Mouse (Mus musculus) Patski (cell line): ENCODE results near the gene Zmiz1. TPM values are rescaled to one million over a fixed set of nuclear protein-coding genes. Genes with fewer than 3 reads are reported as not detected.

ENCODE experiments used
- ATAC-seq: fragments of 100-300 bp; one replicate; pipeline ENCODE4 v1.8.0; 2021
- CTCF ChIA-PET: fragments of 350-600 bp; sonication (Branson Sonifier 250); formaldehyde crosslinking; loops from one replicate; lab custom pipeline; 2022; ENCODE audit warnings: inconsistent platforms; lab: Charles Lee
- POLR2A ChIA-PET: fragments of 350-600 bp; sonication (Branson Sonifier 250); formaldehyde crosslinking; loops from one replicate; lab custom pipeline; 2022; ENCODE audit warnings: antibody characterized with exemption, inconsistent platforms; lab: Charles Lee
- DNase-seq: peaks from one replicate; pipeline ENCODE4 v3.0.0-alpha.2; 2011; ENCODE audit warnings: low read depth, low spot score
- H3K27me3 ChIP-seq: fragments of 371-371 bp; one replicate; pipeline ENCODE4 v1.5.1; 2021
- CTCF ChIP-seq: fragments of 100-300 bp; IDR thresholded peaks from one replicate; pipeline ENCODE4 v1.5.1; 2021
- in situ Hi-C: fragments of 300-500 bp; cut with MboI; formaldehyde crosslinking; loops from 3 replicates; pipeline ENCODE4 v1.11.1; 2018; ENCODE audit warnings: low pct_unique_long_range_greater_than_20kb, mixed read lengths
- polyA plus RNA-seq: library from polyadenylated mRNA; unstranded; gene quantifications from one replicate; pipeline ENCODE4 v1.2.3, GENCODE M21; 2021

The Zmiz1 gene
- polyA plus RNA-seq, 1 experiment from 2014 or later: 55.2 TPM

DNA sequence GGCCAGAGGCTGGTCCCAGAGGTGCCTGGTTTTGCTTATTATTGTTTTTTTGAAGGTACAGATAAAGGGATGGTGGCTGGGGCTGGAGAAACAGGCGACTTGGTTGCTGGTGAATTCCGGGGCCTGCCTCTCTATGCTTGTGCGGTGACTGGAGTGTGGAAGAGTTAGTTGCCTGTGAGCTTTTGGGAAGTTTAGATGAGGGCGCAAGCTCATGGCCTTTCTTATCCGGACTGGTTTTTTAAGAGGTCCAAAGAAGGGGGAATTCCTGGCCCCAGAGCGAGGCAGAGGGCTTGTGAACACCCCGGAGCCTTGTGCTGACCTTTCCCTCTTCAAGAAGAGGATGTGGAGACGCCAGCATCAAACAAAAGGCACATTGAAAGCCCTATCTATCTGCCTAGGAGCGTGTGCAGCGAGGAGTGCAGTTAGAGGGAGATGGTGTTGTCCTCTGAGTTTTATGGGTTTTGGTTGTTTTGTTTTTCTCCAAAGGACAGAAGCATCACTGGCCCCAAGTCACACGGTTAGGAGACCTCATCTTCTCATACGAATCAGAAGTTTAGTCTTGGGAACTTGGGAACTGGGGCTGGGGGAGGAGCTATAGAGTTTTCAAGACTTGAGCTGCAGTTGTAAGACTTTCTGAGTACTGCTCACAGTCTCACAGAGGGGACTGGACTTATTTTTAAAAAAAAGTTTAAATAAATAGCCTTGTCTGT is 2.8 kb downstream of the Zmiz1 start:
- no peak for ATAC-seq
- POLR2A ChIA-PET: interaction anchor here (0.7 to 2.2 kb wide), 6 partner anchors 13 to 668 kb away, joined by 3 to 6 read pairs (median 4); no protein-coding TSS in a partner anchor
- CTCF ChIA-PET: interaction anchor here (0.9 to 3.5 kb wide), 3 partner anchors 36 to 104 kb away, joined by 3 to 19 read pairs (median 3); no protein-coding TSS in a partner anchor
- in situ Hi-C loops: no loop called here
- no peak for TF ChIP-seq CTCF
- no peaks in the 10 kb centered on the region for H3K27me3 ChIP-seq
- no peak for DNase-seq

DNA sequence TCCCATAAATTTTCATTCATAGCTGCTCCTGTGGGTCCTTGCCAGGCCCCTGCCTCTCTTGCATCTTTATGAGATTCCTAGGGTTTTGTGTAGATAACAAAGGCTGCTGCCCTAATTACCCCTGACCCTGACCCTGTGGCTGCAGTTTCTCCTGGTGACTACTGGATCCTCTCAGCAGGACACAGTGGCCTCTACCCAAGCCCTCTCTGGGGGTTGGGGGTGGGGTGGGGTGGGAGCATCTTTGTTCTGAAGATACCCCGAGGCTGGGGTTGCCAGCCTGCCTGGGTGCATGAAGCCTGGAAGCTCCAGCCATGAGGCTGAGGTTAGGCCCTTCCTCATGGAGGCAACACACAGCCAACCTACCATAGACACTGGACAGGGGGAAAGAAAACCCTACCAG is 4.0 kb downstream of the Zmiz1 start:
- ChIA-PET CTCF (interaction anchor here (0.9 to 1.0 kb wide), 2 partner anchors 21 to 42 kb away, joined by 3 read pairs; no protein-coding TSS in a partner anchor), POLR2A (interaction anchor here (0.6 to 1.1 kb wide), 4 partner anchors 12 to 990 kb away, joined by 3 to 5 read pairs (median 4); no protein-coding TSS in a partner anchor)
- TF ChIP-seq CTCF: no peak
- DNase-seq: no peak
- no peak for ATAC-seq
- H3K27me3 ChIP-seq: no peaks in the 10 kb centered on the region
- in situ Hi-C loops: no loop called here

DNA sequence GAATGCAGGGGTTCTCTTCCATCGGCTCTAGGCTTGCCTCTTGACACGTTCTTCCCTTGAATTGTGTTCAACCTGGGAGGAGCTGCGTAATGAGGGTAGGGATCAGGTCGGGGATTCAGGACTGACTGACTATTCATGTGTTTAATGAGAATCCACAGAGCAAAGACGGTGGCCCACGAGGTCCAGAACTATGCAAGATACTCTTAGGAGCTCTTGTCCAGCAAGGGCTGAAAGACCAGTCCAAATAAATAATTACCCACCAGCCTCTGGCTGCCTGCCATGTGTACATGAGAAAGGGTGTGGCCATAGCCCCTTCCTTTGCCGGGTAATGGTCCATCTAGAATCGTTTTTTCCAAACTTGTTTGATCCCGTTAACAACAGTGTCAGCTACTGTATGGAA is 4.9 kb downstream of the Zmiz1 start:
- POLR2A ChIA-PET: interaction anchor here (0.6 to 0.8 kb wide), 2 partner anchors 18 to 36 kb away, joined by 3 read pairs; no protein-coding TSS in a partner anchor
- CTCF ChIA-PET: interaction anchor here (1.0 to 1.5 kb wide), 4 partner anchors 11 to 102 kb away, joined by 3 to 4 read pairs (median 4); no protein-coding TSS in a partner anchor
- DNase-seq: no peak
- no peaks in the 10 kb centered on the region for H3K27me3 ChIP-seq
- TF ChIP-seq CTCF: no peak
- in situ Hi-C loops: no loop called here
- no peak for ATAC-seq

DNA sequence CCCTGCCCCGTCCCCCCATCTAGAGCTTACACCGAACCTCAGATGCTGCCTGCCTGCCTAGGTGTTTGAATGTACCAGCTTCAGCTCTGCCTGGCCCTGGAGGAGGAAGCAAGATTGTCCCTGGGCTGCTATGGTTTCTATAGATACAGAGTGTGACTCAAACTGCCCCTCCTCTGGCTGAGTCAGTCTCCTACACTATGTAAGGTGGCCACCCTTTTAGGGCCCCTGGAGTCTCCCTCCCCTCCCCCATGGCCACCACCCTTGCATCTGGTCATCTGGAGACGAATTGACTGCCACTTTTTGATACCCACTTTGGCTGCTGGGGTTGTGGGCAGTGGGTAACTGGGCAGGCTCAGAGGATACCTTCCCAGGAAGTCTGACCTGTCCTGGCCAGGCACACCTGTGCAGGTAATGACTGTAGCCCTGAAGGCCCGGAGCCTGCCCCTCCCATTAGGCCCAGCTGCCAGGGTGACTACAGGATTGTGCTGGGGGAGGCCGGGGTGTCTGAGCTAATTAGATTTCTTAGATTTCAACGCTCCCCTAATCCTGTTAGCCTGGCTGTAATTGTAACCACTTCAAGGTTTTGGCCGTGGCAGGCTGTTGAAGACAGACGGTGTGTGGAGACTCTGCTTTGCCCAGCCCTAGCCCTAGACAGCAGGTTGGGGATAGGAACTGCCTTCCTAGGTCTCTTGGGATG is 5.8 kb downstream of the Zmiz1 start:
- no peak for TF ChIP-seq CTCF
- POLR2A ChIA-PET: interaction anchor here (1.0 kb wide), 1 partner anchor 11 kb away, joined by 3 read pairs; no protein-coding TSS in a partner anchor
- in situ Hi-C loops: no loop called here
- CTCF ChIA-PET: interaction anchor here (1.0 to 1.5 kb wide), 3 partner anchors 10 to 101 kb away, joined by 3 to 4 read pairs (median 4); no protein-coding TSS in a partner anchor
- H3K27me3 ChIP-seq: no peaks in the 10 kb centered on the region
- DNase-seq (no peak), ATAC-seq (no peak)

DNA sequence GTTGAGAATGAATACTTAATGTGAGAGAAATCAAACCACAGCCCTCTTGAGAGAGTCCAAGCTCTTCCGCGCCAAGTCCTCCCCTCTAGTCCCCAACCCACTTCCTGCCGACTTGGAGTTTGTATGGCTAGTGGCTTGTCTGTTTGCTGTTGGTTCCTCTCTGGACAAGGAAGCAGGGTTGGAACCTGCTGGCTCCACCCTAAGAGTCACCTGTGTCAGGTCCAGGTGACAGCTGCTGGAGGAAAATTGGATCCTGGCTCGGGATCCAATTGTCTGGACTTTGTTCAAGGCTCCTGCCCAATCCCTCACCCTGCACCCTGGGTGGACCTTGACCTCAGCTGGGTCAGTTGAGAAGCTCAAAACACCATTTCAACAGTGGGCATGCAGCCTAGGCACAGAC is 7.4 kb downstream of the Zmiz1 start:
- in situ Hi-C loops: no loop called here
- ChIA-PET CTCF (interaction anchor here (1.0 to 1.4 kb wide), 2 partner anchors 99 to 100 kb away, joined by 3 read pairs; no protein-coding TSS in a partner anchor), POLR2A (no interaction called here)
- ATAC-seq: no peak
- H3K27me3 ChIP-seq: no peaks in the 10 kb centered on the region
- TF ChIP-seq CTCF: no peak
- no peak for DNase-seq

DNA sequence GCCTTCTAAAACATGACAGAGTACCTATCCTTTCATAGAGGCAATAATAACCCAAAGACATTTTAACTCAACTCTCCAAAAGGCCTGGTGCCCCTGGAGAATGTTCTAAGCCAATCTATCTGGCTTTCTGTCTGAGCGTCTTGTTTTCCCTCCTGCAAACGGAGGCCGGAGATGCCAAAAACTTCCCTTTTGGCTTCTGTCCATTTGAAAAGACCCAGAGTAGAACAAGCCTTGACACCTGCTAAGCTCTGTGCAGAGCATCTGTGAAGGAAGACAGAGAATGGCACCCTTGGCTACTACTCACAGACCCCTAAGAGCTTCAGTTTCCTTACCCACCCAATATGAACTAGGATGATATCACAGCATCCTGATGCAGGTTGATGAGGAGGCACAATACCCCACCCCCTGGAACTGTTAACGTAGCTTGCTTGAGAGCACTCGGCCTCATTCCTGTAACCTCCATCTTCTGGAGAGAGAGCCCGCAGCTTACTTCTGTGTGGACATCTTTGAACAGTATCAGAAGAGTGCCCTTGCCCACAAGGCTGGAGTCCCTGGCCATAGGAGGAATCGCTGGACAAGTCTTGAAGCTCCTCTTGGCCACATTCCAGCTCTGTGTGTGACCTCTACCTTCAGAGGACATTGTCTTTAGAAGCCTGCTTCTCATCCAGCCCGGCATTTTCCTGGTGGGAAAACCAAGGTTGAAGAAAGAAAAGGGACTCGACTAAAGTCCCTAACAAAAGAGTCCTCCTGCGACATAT is 9.1 kb downstream of the Zmiz1 start:
- DNase-seq (no peak), ATAC-seq (no peak)
- in situ Hi-C loops: no loop called here
- no peaks in the 10 kb centered on the region for H3K27me3 ChIP-seq
- no peak for TF ChIP-seq CTCF
- ChIA-PET CTCF (interaction anchor here (0.8 to 1.4 kb wide), 2 partner anchors 95 to 97 kb away, joined by 3 read pairs; no protein-coding TSS in a partner anchor), POLR2A (interaction anchor here (0.9 to 1.7 kb wide), 3 partner anchors 10 to 46 kb away, joined by 3 read pairs; no protein-coding TSS in a partner anchor)

DNA sequence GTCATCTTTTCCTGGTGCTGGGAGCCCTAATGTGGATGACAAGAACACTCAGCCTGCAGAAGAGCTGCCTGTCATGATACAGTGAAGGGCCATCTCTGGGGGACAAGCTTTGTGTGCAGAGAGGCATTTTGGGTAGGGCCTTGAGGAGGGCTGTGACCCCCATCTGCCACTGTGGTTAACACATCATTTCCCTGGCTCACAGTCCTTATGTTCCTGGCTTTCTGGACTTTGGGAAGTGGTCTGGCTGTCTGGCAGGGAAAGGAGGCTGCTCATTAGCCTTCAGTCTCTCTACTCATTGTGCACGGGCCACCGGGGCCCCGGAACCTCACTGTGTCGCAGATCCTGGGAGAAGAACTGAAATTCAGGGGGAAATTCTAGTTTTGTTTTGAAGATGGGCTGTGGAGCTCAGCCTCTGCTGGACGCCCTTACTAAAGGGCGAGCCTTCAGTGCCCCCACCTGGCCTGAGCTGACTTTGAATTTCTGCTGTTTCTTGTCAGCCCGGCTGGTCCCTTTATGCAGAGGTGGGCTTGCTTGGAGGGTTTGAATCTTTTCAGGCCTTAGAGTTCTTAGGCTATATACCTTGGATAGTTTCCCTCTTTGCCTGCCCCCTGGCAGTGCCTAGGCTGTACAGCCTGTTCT is 10.0 kb downstream of the Zmiz1 start:
- TF ChIP-seq CTCF: no peak
- in situ Hi-C loops: no loop called here
- DNase-seq (no peak), ATAC-seq (no peak)
- POLR2A ChIA-PET: interaction anchor here (0.9 to 1.7 kb wide), 3 partner anchors 10 to 45 kb away, joined by 3 to 4 read pairs (median 3); partner anchors contain the start of gene Zmiz1
- no peaks in the 10 kb centered on the region for H3K27me3 ChIP-seq
- CTCF ChIA-PET: interaction anchor here (0.8 kb wide), 1 partner anchor 12 kb away, joined by 3 read pairs; no protein-coding TSS in a partner anchor

DNA sequence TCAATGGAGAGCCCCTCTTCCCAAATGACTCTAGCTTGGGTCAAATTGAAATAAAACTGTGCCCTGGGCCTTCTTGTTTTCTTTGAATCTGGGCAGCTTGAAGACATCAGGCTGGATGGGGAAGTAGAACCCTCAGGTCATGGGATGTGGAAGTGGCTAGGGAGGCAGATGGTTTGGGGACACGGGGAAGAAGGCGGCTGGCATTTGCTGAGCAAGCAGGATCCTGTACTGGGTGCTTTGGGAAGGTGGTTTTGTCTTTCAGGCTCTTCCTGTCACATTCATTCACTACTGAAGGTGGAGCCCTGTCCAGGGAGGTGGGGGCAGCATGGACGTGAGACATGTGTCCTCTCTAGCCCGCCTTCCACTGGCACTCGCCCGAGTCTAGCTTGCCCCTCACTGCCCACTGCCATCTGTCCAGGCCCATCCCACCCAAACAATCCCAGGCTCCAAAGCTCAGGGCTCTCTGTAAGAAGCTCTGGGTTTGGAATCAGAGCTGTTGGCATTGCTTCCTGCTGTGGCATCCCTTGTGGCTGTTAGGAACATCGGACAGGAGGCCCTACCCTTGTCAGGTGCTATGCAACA is 11.3 kb downstream of the Zmiz1 start:
- ATAC-seq: no peak
- DNase-seq: no peak
- H3K27me3 ChIP-seq: no peaks in the 10 kb centered on the region
- in situ Hi-C loops: no loop called here
- ChIA-PET POLR2A (interaction anchor here (1.6 kb wide), 1 partner anchor 11 kb away, joined by 4 read pairs; the partner anchor contains the start of gene Zmiz1), CTCF (no interaction called here)
- TF ChIP-seq CTCF: no peak

DNA sequence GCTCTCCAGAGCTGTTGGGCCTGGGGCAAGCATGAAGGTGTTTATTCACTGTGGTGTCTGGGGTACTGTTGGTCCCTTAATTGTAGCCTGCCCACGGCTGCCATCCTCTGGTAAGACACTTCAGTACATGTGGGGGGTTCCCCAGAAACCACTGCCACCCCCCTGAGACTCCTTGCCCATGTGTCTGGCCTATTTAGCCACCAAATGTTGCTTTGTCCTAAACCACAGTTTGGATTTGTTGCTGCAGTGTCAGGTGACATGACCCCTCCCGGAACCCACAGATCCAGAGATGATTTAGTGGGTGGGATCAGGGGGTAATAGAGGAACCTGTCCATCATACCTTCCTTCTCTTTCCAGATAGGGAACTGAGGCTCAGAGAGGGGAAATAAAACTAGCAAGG is 12.1 kb downstream of the Zmiz1 start:
- ChIA-PET CTCF (no interaction called here), POLR2A (no interaction called here)
- in situ Hi-C loops: no loop called here
- no peak for DNase-seq
- no peaks in the 10 kb centered on the region for H3K27me3 ChIP-seq
- no peak for TF ChIP-seq CTCF
- no peak for ATAC-seq
